Mouse (Mus musculus): ENCODE results near the gene Rpgrip1l. TPM values are rescaled to one million over a fixed set of nuclear protein-coding genes. Genes with fewer than 3 reads are reported as not detected.

The Rpgrip1l gene
- polyA plus RNA-seq, 1 experiment from 2014 or later, result 7.9 TPM

DNA sequence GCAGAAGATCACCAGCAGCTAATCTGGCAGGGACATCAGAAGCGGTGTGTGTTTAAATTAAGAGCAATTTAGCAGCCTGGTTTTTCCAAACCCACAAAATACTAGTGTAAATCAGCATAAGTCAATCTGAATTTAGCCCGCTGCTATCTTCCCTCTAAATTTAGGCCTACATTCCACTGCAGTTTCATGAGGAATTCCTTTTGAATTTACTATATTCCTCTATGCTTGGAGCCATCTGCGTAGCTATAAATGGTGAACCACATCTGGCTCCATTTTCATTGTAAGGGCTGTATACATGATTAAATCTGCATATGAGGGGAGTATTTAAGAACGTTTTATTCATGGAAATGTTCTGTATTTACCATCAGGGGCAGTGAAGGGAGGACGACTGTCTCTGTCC is 30.4 kb downstream of the Rpgrip1l start:
- H3K4me3 ChIP-seq (ENCODE audit: low read length), result no peak overlapping the region
- ATAC-seq (ENCODE audit: low FRiP score, low TSS enrichment), result no peak
- no peak overlapping the region for H3K27ac ChIP-seq (ENCODE audit: low read length)
- no peaks in the 10 kb centered on the region for H3K27me3 ChIP-seq (ENCODE audit: insufficient read depth, low read length)
- H3K4me1 ChIP-seq (ENCODE audit: insufficient read depth, low read length), result no peaks in the 10 kb centered on the region
- H3K9ac ChIP-seq (replicated peaks; ENCODE audit: low read length), result no peak overlapping the region
- no peak overlapping the region for H3K4me2 ChIP-seq (replicated peaks; ENCODE audit: low read depth, low read length)
- WGBS, result 81% methylated on average over 5 of the region's 5 CpGs
- no peaks in the 10 kb centered on the region for H3K9me3 ChIP-seq (ENCODE audit: low read length)
- H3K36me3 ChIP-seq (ENCODE audit: insufficient read depth, low read length), result no peaks in the 10 kb centered on the region

DNA sequence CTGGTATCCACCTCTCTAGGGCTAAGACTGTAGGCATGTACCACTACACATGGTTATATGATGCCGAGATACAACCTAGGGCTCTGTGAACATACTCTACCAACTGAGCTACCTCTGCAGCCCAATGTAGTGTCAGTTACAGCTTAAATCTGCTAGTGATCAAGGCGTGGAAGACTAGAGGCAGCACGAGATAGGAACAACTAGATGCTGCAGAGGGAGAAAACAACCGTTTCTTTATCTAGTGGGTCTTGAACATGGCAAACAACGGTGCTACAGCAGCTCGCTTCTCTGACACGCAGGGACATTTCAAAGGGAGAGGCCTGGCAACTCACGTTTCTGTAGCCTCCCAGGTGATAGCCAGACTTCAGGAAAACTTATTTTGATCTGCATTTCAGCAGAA is 31.5 kb downstream of the Rpgrip1l start:
- H3K4me3 ChIP-seq (ENCODE audit: low read length), result no peak overlapping the region
- H3K4me1 ChIP-seq (ENCODE audit: insufficient read depth, low read length), result no peaks in the 10 kb centered on the region
- WGBS, result 87% methylated on average over 8 of the region's 8 CpGs
- H3K4me2 ChIP-seq (replicated peaks; ENCODE audit: low read depth, low read length), result no peak overlapping the region
- no peak overlapping the region for H3K27ac ChIP-seq (ENCODE audit: low read length)
- H3K9me3 ChIP-seq (ENCODE audit: low read length), result peaks cover under 1% of the 10 kb centered on the region; the same call in 1 of the 2 replicates
- H3K9ac ChIP-seq (replicated peaks; ENCODE audit: low read length), result no peak overlapping the region
- ATAC-seq (ENCODE audit: low FRiP score, low TSS enrichment), result no peak
- no peaks in the 10 kb centered on the region for H3K27me3 ChIP-seq (ENCODE audit: insufficient read depth, low read length)
- H3K36me3 ChIP-seq (ENCODE audit: insufficient read depth, low read length), result no peaks in the 10 kb centered on the region

DNA sequence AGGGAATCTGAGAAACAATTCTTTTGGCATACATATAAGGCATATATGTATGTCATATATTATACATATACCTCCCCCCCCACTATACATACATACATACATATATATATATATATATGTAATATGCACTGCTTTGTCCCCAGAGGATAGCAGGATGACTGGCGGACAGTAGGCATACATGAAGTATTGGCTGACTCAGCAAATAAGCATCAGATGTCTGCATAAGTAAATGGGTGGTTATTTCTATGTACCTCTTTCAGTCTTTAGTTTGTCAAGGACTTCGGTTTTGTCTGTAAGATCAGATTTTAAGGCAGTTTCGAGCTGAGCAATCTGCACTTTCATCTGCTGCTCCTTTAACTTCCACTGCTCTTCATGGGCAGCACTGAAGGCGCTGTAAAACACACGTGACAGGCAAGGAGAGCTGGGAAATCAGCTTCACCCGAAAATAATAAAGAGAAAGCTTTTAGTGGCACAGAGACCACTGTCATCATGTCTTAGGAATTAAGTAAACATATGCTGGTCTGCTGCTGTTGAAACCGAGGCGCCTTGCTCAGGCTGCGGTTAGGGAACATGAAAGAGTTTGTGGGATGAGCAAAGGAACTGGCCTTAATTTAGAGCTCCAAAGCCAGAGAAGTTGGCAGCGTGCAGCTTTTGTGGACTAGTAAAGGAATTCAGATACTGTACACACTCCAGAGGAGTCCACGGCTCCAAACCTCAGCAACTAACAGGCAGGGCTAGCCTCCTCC is 32.4 kb downstream of the Rpgrip1l start:
- Histone ChIP-seq H3K9ac (replicated peaks; ENCODE audit: low read length) (no peak overlapping the region), H3K4me2 (replicated peaks; ENCODE audit: low read depth, low read length) (no peak overlapping the region), H3K4me3 (ENCODE audit: low read length) (no peak overlapping the region), H3K9me3 (ENCODE audit: low read length) (peaks cover 4% of the 10 kb centered on the region; the same call in 1 of the 2 replicates), H3K36me3 (ENCODE audit: insufficient read depth, low read length) (0 out of 2 replicates have a peak, but pooled peaks cover 4% of the 10 kb centered on the region), H3K27ac (ENCODE audit: low read length) (no peak overlapping the region), H3K27me3 (ENCODE audit: insufficient read depth, low read length) (no peaks in the 10 kb centered on the region), H3K4me1 (ENCODE audit: insufficient read depth, low read length) (no peaks in the 10 kb centered on the region)
- ATAC-seq (ENCODE audit: low FRiP score, low TSS enrichment), result no peak
- WGBS, result 81% methylated on average over 11 of the region's 11 CpGs

DNA sequence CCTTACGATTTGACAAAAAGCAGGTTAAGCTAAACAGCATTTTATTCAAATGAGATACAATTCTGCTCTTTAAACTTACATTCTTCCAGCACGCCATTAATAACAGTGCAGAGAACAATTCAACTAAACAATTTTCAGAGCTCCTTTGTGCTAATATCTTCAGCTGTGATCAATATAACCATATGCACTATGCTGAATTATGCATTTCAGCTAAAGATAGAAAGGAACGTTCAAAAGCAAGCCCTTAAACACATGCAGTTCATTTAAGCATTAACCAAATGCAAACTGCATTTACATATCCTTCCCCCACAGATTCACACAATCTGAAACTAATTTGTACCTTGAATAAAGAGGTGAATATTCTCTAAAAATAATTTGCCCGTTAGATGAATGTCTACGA is 35.0 kb downstream of the Rpgrip1l start:
- Histone ChIP-seq H3K9me3 (ENCODE audit: low read length) (peaks cover 4% of the 10 kb centered on the region; the same call in 1 of the 2 replicates), H3K36me3 (ENCODE audit: insufficient read depth, low read length) (peaks cover 6% of the 10 kb centered on the region; the same call in 1 of the 2 replicates), H3K27me3 (ENCODE audit: insufficient read depth, low read length) (no peaks in the 10 kb centered on the region), H3K4me1 (ENCODE audit: insufficient read depth, low read length) (no peaks in the 10 kb centered on the region), H3K27ac (ENCODE audit: low read length) (no peak overlapping the region), H3K9ac (replicated peaks; ENCODE audit: low read length) (no peak overlapping the region), H3K4me3 (ENCODE audit: low read length) (no peak overlapping the region), H3K4me2 (replicated peaks; ENCODE audit: low read depth, low read length) (no peak overlapping the region)
- 83% methylated on average over 5 of the region's 5 CpGs for WGBS
- no peak for ATAC-seq (ENCODE audit: low FRiP score, low TSS enrichment)

DNA sequence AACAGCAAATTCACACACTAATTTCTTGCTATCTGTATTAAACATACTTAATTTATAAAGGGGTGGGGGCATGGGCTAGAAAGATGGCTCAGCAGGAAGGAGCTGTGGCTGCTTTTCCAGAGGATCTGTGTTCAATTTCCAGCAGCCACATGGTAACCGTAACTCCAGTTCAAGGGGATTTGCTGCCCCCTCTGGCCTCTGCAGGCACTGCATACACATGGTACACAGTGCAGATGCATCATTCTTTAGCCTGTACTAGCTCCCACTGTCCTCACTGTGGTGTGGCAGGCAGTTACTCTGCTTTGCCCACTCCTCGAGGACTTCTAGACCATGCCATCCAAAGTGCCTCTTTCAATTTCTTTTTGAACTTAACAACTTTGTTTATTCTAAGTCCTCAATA is 36.7 kb downstream of the Rpgrip1l start:
- no peak overlapping the region for H3K4me2 ChIP-seq (replicated peaks; ENCODE audit: low read depth, low read length)
- no peak for ATAC-seq (ENCODE audit: low FRiP score, low TSS enrichment)
- WGBS, result 91% methylated on average over 2 of the region's 2 CpGs
- no peaks in the 10 kb centered on the region for H3K27me3 ChIP-seq (ENCODE audit: insufficient read depth, low read length)
- no peaks in the 10 kb centered on the region for H3K4me1 ChIP-seq (ENCODE audit: insufficient read depth, low read length)
- H3K9ac ChIP-seq (replicated peaks; ENCODE audit: low read length), result no peak overlapping the region
- H3K27ac ChIP-seq (ENCODE audit: low read length), result no peak overlapping the region
- H3K9me3 ChIP-seq (ENCODE audit: low read length), result peaks cover 4% of the 10 kb centered on the region; the same call in 1 of the 2 replicates
- no peak overlapping the region for H3K4me3 ChIP-seq (ENCODE audit: low read length)
- peaks cover 10% of the 10 kb centered on the region; the same call in 1 of the 2 replicates for H3K36me3 ChIP-seq (ENCODE audit: insufficient read depth, low read length)

DNA sequence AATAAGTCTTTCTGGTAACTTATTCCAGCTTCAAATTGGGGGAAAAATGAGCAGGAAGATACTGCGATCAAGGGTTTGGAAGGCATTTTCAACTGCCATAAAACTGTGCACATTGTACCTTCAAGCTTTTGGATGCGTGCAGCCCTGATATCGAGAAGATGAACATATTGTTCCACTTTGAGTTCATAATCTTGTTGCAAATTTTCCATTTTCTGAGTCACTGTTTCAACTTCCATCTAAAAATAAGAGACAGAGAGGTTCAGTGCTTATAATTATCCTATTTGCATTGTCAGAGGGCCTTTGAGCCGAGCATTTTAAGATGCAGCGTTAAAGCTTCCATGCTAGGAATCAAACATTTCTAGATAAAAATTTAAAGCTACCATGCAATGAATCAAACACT is 39.6 kb downstream of the Rpgrip1l start:
- no peak overlapping the region for H3K9ac ChIP-seq (replicated peaks; ENCODE audit: low read length)
- H3K4me2 ChIP-seq (replicated peaks; ENCODE audit: low read depth, low read length), result no peak overlapping the region
- H3K27me3 ChIP-seq (ENCODE audit: insufficient read depth, low read length), result no peaks in the 10 kb centered on the region
- peaks cover 10% of the 10 kb centered on the region; the same call in 1 of the 2 replicates for H3K36me3 ChIP-seq (ENCODE audit: insufficient read depth, low read length)
- 93% methylated on average over 5 of the region's 5 CpGs for WGBS
- no peak overlapping the region for H3K27ac ChIP-seq (ENCODE audit: low read length)
- no peaks in the 10 kb centered on the region for H3K4me1 ChIP-seq (ENCODE audit: insufficient read depth, low read length)
- no peak overlapping the region for H3K4me3 ChIP-seq (ENCODE audit: low read length)
- no peak for ATAC-seq (ENCODE audit: low FRiP score, low TSS enrichment)
- H3K9me3 ChIP-seq (ENCODE audit: low read length), result peaks cover 4% of the 10 kb centered on the region; the same call in 1 of the 2 replicates

DNA sequence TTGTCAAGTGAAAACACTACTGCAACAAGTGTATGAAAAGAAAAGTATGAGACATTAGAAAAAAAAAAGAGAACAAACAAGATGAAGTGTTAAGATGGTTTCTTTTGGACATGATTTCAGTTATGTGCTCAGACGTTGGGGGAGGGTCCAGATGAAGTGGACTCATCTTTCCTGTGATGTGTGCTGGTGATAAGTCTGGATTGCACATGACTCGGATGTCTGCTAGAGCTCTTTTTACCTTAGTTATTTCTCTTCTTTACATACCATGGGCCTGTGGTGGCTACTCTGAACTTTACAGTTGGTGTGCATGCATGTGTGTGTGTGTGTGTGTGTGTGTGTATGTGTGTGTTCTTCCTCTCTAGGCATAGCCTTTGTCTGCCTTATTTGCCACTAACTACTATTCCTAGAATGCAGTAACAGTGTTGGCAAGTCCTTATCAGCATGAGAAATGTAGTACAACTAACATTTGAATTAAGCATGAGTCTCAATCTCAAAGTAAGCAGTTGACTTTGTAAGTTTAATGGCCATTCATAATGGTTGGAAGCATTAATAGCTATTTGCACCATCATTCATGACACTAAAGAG is 43.6 kb downstream of the Rpgrip1l start:
- no peak for ATAC-seq (ENCODE audit: low FRiP score, low TSS enrichment)
- Histone ChIP-seq H3K9ac (replicated peaks; ENCODE audit: low read length) (no peak overlapping the region), H3K4me2 (replicated peaks; ENCODE audit: low read depth, low read length) (no peak overlapping the region), H3K36me3 (ENCODE audit: insufficient read depth, low read length) (peaks cover 10% of the 10 kb centered on the region; the same call in 1 of the 2 replicates), H3K9me3 (ENCODE audit: low read length) (no peaks in the 10 kb centered on the region), H3K4me1 (ENCODE audit: insufficient read depth, low read length) (no peaks in the 10 kb centered on the region), H3K4me3 (ENCODE audit: low read length) (no peak overlapping the region), H3K27ac (ENCODE audit: low read length) (no peak overlapping the region), H3K27me3 (ENCODE audit: insufficient read depth, low read length) (no peaks in the 10 kb centered on the region)
- WGBS, result 73% methylated on average over 2 of the region's 2 CpGs

DNA sequence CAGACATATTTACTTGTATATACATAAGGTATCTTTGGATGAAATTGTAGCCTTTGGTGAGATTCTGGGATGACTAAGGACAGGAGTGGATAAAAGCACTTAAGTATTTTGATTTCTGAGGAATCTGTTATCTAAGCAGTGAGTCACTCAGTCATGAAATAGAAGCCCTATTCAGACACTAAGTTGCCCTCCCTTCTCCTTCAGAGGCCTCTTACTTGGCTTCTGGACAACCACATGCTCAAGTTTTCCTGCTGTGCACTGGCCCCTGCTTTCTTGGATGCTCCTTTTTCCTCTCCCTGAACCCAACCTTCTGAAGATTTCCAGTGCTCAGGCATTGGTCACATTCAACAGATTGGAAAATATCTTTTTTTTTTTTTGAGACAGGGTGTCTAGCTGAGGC is 48.5 kb downstream of the Rpgrip1l start:
- Histone ChIP-seq H3K36me3 (ENCODE audit: insufficient read depth, low read length) (0 out of 2 replicates have a peak, but pooled peaks cover 6% of the 10 kb centered on the region), H3K9me3 (ENCODE audit: low read length) (no peaks in the 10 kb centered on the region), H3K27ac (ENCODE audit: low read length) (no peak overlapping the region), H3K9ac (replicated peaks; ENCODE audit: low read length) (no peak overlapping the region), H3K4me3 (ENCODE audit: low read length) (no peak overlapping the region), H3K4me1 (ENCODE audit: insufficient read depth, low read length) (no peaks in the 10 kb centered on the region), H3K27me3 (ENCODE audit: insufficient read depth, low read length) (no peaks in the 10 kb centered on the region), H3K4me2 (replicated peaks; ENCODE audit: low read depth, low read length) (no peak overlapping the region)
- ATAC-seq (ENCODE audit: low FRiP score, low TSS enrichment), result no peak

DNA sequence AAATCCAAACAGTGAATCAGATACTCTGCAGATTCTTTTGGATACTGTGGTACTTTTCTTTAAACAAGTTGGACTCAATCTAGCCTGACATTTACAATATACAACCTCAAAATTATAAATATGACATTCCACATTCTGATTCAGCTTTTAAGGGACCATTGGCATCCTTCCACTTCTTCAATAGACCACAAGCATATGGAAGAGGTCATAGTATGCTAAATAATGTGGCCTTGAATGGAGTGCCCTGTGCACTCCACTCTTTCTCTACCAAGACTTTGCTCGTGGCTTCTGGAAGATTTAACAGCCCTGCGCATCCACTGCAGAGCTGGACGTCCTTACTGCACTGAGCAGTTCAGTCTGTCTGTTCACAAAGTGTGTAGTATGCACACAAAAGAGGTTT is 49.1 kb downstream of the Rpgrip1l start:
- no peak for ATAC-seq (ENCODE audit: low FRiP score, low TSS enrichment)
- Histone ChIP-seq H3K9me3 (ENCODE audit: low read length) (no peaks in the 10 kb centered on the region), H3K9ac (replicated peaks; ENCODE audit: low read length) (no peak overlapping the region), H3K4me2 (replicated peaks; ENCODE audit: low read depth, low read length) (no peak overlapping the region), H3K4me1 (ENCODE audit: insufficient read depth, low read length) (no peaks in the 10 kb centered on the region), H3K36me3 (ENCODE audit: insufficient read depth, low read length) (0 out of 2 replicates have a peak, but pooled peaks cover 6% of the 10 kb centered on the region), H3K27ac (ENCODE audit: low read length) (no peak overlapping the region), H3K4me3 (ENCODE audit: low read length) (no peak overlapping the region), H3K27me3 (ENCODE audit: insufficient read depth, low read length) (no peaks in the 10 kb centered on the region)
- WGBS, result 82% methylated on average over 3 of the region's 3 CpGs

DNA sequence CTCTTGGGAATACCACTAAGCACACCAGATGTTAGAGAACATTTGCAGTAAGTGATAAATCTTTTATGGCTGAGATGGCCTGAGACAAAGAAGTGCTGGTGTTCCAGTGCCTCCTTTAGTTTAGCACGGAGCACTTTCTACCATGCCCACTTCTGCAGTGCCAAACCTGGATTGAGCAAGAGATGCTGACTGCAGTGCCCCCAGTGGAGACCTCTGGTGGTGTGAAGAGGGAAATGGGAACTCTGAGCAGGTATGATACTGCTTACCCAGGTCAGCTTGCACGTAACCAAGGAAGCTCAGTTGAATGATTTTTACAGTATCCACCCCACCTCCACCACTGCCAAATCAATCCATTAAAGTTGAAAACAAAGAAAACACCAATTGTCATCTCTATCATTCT is 51.5 kb downstream of the Rpgrip1l start:
- Histone ChIP-seq H3K36me3 (ENCODE audit: insufficient read depth, low read length) (0 out of 2 replicates have a peak, but pooled peaks cover 2% of the 10 kb centered on the region), H3K4me3 (ENCODE audit: low read length) (no peak overlapping the region), H3K4me1 (ENCODE audit: insufficient read depth, low read length) (no peaks in the 10 kb centered on the region), H3K9ac (replicated peaks; ENCODE audit: low read length) (no peak overlapping the region), H3K27ac (ENCODE audit: low read length) (no peak overlapping the region), H3K9me3 (ENCODE audit: low read length) (no peaks in the 10 kb centered on the region), H3K4me2 (replicated peaks; ENCODE audit: low read depth, low read length) (no peak overlapping the region), H3K27me3 (ENCODE audit: insufficient read depth, low read length) (no peaks in the 10 kb centered on the region)
- 74% methylated on average over 2 of the region's 2 CpGs for WGBS
- no peak for ATAC-seq (ENCODE audit: low FRiP score, low TSS enrichment)

Data from kidney, embryonic 16.5 days (tissue).